Mouse (Mus musculus): Measurements from ENCODE around the gene Gm36210.

GRCm38 (mm10) chr7:4895186-4895585 lies 11.1 kb downstream of the Gm36210 start:
- TF ChIP-seq POLR2A (IDR thresholded peaks at IDR 0.05; ENCODE audit: low read depth, low read length) = no peak
- no peak for TF ChIP-seq CTCF (IDR thresholded peaks at IDR 0.05; ENCODE audit: extremely low read depth, insufficient read depth, insufficient read length, insufficient replicate concordance)
